Mouse (Mus musculus) lung, postnatal 0 days (tissue): ENCODE data around the gene Lnx2. TPM values are rescaled to one million over a fixed set of nuclear protein-coding genes. Genes with fewer than 3 reads are reported as not detected.

Experiments used
- ATAC-seq: fragments of 200-750 bp; cut with Nextera tagmentation; 2 replicates; pipeline ENCODE4 v1.8.0; 2017; ENCODE audit warnings: moderate library complexity
- DNase-seq: peaks from one replicate; pipeline ENCODE4 v3.0.0-alpha.2; 2016; ENCODE audit warnings: low spot score
- H3K27ac ChIP-seq: fragments of 300-500 bp; sonication (generic); 2 replicates; pipeline ENCODE4 v1.5.1; 2014; ENCODE audit warnings: antibody characterized with exemption, mild to moderate bottlenecking, low read length, mixed read lengths
- H3K27me3 ChIP-seq: fragments of 300-500 bp; sonication (generic); replicated peaks from 2 replicates; pipeline ENCODE4 v1.6.1; 2014; ENCODE audit warnings: low read length, mixed read lengths; ENCODE audit not compliant: insufficient read depth
- H3K36me3 ChIP-seq: fragments of 300-500 bp; sonication (generic); 2 replicates; pipeline ENCODE4 v1.6.1; 2014; ENCODE audit warnings: low read length, mixed read lengths; ENCODE audit not compliant: insufficient read depth
- H3K4me1 ChIP-seq: fragments of 300-500 bp; sonication (generic); 2 replicates; pipeline ENCODE4 v1.6.1; 2014; ENCODE audit warnings: antibody characterized with exemption, low read depth, low read length, mixed read lengths; ENCODE audit not compliant: insufficient read depth
- H3K4me2 ChIP-seq: fragments of 300-500 bp; sonication (generic); replicated peaks from 2 replicates; pipeline ENCODE4 v1.6.1; 2014; ENCODE audit warnings: low read depth, mild to moderate bottlenecking, low read length, moderate library complexity, mixed read lengths
- H3K4me3 ChIP-seq: fragments of 300-500 bp; sonication (generic); 2 replicates; pipeline ENCODE4 v1.5.1; 2014; ENCODE audit warnings: low read depth, low read length
- H3K9ac ChIP-seq: fragments of 300-500 bp; sonication (generic); replicated peaks from 2 replicates; pipeline ENCODE4 v1.6.1; 2014; ENCODE audit warnings: low read depth, mild to moderate bottlenecking
- H3K9me3 ChIP-seq: fragments of 300-500 bp; sonication (generic); 2 replicates; pipeline ENCODE4 v1.6.1; 2016; ENCODE audit warnings: low read length, mixed read lengths
- CTCF ChIP-seq: IDR thresholded peaks from 2 replicates; pipeline ENCODE4 v1.5.1; 2016; ENCODE audit warnings: antibody characterized with exemption, mild to moderate bottlenecking
- EP300 ChIP-seq: IDR thresholded peaks from 2 replicates; pipeline ENCODE4 v1.6.1; 2016; ENCODE audit warnings: antibody characterized with exemption, mild to moderate bottlenecking, control low read depth
- WGBS: fragments of 180-500 bp; shearing (Covaris S2); extraction: QIAGEN DNeasy Blood & Tissue Kit; methylation state at CpG from one replicate; pipeline ENCODE4 v1.1.7; 2014; 5-methylcytosine and 5-hydroxymethylcytosine counted together
- polyA plus RNA-seq: library from polyadenylated mRNA; unstranded; fragments of >200 nt; fragmentation: Nextera tagmentation; extraction: Ambion mirVana; gene quantifications from 2 replicates; pipeline ENCODE4 v1.2.1, GENCODE M21; 2015

Gene Lnx2
- polyA plus RNA-seq, 1 experiment from 2014 or later: 14.5 TPM

DNA sequence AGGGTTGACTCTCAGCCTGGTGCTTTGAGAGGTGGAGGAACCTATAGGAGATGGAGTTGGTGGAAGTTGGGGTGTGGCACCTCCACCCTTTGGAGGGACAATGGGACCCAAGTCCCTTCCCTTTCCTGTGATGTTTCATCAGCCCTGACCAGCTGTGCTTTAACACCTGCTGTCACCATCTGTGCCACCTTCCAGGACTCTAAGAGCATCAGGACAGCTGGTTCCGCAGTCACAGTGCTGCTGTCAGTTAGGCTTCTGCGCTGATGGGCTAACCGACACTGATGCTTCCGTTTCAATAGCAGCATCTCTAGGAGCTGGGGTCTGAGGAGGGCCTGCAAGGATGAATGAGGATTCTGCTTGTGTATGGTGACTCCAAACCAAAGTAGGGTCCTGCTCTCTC, 20.2 kb upstream of the Lnx2 start:
- H3K4me3 ChIP-seq: no peak overlapping the region
- 89% methylated on average over 4 of the region's 4 CpGs for WGBS
- H3K27me3 ChIP-seq: no peaks in the 10 kb centered on the region
- H3K36me3 ChIP-seq: no peaks in the 10 kb centered on the region
- H3K9ac ChIP-seq: no peak overlapping the region
- no peak overlapping the region for H3K4me2 ChIP-seq
- H3K4me1 ChIP-seq: no peaks in the 10 kb centered on the region
- no peak for DNase-seq
- H3K27ac ChIP-seq: no peak overlapping the region
- H3K9me3 ChIP-seq: no peaks in the 10 kb centered on the region
- TF ChIP-seq CTCF (no peak), EP300 (no peak)
- ATAC-seq: no peak

DNA sequence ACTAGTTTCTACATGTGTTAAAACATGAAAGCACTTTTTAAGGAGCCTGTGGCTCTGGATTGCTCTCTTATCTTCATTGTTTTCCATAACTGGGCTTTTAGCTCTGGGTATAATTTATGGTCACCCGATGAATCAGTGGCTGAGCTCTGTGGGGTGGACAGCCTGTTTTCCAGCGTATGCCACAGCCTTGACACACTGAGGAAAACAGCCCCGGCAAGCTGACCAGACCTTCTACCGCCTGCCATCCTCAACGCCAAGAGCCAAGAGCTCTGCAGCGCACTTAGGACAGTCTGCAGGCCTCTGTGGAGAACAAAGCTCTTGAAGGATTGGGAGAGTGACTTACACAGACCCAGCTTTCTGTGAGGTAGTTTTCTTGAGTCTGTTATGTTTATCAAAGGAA, 17.9 kb upstream of the Lnx2 start:
- Histone ChIP-seq H3K4me1 (peaks cover 6% of the 10 kb centered on the region; the same call in 1 of the 2 replicates), H3K4me3 (no peak overlapping the region), H3K27me3 (no peaks in the 10 kb centered on the region), H3K27ac (no peak overlapping the region), H3K9ac (no peak overlapping the region), H3K4me2 (no peak overlapping the region), H3K36me3 (no peaks in the 10 kb centered on the region), H3K9me3 (no peaks in the 10 kb centered on the region)
- TF ChIP-seq EP300 (no peak), CTCF (no peak)
- ATAC-seq: no peak
- DNase-seq: no peak
- WGBS: 68% methylated on average over 6 of the region's 6 CpGs

- no peaks in the 10 kb centered on the region for H3K27me3 ChIP-seq
- TF ChIP-seq CTCF (no peak), EP300 (no peak)
- WGBS: 93% methylated on average over 7 of the region's 7 CpGs
- H3K36me3 ChIP-seq: no peaks in the 10 kb centered on the region
- no peak overlapping the region for H3K27ac ChIP-seq
- H3K4me2 ChIP-seq: no peak overlapping the region
- H3K4me1 ChIP-seq: peaks cover 6% of the 10 kb centered on the region; the same call in 1 of the 2 replicates
- DNase-seq: no peak
- H3K9me3 ChIP-seq: no peaks in the 10 kb centered on the region
- ATAC-seq: no peak
- H3K9ac ChIP-seq: no peak overlapping the region
- H3K4me3 ChIP-seq: no peak overlapping the region
Observed at GRCm38 (mm10) chr5:147092448-147092847, 16.1 kb upstream of the Lnx2 start.

DNA sequence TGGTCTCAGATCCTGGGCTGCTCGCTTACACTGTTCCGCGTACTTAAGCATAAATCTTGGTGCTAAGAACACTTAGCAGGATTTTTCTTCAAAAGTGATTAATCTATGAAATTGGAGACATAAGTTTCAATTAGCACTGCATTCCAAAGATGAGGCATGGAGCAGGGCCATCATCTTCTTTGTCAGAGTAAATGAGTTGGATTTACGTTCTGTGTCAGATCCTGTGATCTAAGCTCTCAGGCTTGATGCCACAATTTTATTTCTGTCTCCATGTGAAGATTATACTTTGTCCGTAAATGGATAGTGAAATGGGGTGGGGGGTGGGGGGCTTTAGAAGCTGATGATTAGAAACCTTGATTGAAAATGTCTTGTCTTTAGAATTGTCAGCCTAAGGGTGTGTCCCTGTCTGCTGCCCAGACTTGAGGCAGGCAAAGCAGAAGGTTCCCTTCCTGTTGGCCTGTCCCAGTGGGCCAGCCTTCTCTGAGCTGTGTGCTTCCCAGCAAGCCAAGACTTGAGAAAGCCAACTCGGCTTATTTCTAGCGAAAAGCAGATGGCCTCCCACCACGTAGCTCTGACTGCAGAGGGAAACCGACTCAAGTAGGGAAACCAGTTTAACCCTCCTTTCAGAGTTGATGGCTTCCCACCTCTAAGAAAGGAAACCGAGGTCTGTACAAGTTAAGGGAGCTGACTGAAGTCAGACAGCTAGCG, 14.0 kb upstream of the Lnx2 start:
- Histone ChIP-seq H3K4me1 (peaks cover 6% of the 10 kb centered on the region; the same call in 1 of the 2 replicates), H3K27ac (no peak overlapping the region), H3K4me3 (no peak overlapping the region), H3K27me3 (no peaks in the 10 kb centered on the region), H3K9ac (no peak overlapping the region), H3K36me3 (no peaks in the 10 kb centered on the region), H3K4me2 (no peak overlapping the region), H3K9me3 (no peaks in the 10 kb centered on the region)
- ATAC-seq (no peak), DNase-seq (no peak)
- 83% methylated on average over 11 of the region's 11 CpGs for WGBS
- TF ChIP-seq EP300: no peak
- TF ChIP-seq CTCF: no peak

DNA sequence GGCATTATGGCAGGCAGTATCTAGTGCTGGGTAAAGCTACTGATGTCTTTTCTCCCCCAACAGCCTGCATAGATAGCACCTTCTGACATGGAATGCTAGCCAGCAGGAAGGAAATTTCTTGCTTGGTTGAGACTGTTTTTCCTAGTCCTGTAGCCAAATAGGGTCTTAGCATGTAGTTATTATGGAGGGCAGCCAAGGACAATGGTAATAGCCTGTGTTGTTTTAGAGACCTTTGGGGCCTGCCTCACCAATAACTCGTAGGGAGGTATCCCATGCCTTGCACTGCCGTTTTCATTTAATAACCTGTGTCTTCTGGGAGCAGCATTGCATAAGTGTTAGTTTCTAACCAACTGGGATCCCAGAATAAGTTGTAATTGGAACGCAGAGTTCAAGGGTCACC, 13.4 kb upstream of the Lnx2 start:
- no peak overlapping the region for H3K4me2 ChIP-seq
- no peaks in the 10 kb centered on the region for H3K9me3 ChIP-seq
- H3K4me1 ChIP-seq: peaks cover 6% of the 10 kb centered on the region; the same call in 1 of the 2 replicates
- ATAC-seq (no peak), DNase-seq (no peak)
- no peak overlapping the region for H3K9ac ChIP-seq
- TF ChIP-seq CTCF: no peak
- TF ChIP-seq EP300: no peak
- WGBS: 78% methylated on average over 3 of the region's 3 CpGs
- no peaks in the 10 kb centered on the region for H3K27me3 ChIP-seq
- H3K27ac ChIP-seq: no peak overlapping the region
- H3K36me3 ChIP-seq: no peaks in the 10 kb centered on the region
- H3K4me3 ChIP-seq: no peak overlapping the region

- ATAC-seq: no peak
- Histone ChIP-seq H3K4me2 (no peak overlapping the region), H3K9me3 (no peaks in the 10 kb centered on the region), H3K27ac (no peak overlapping the region), H3K27me3 (no peaks in the 10 kb centered on the region), H3K4me1 (peaks cover 6% of the 10 kb centered on the region; the same call in 1 of the 2 replicates), H3K36me3 (0 out of 2 replicates have a peak, but pooled peaks cover 3% of the 10 kb centered on the region), H3K4me3 (no peak overlapping the region), H3K9ac (no peak overlapping the region)
- WGBS: 89% methylated on average over 4 of the region's 4 CpGs
- DNase-seq: no peak
- TF ChIP-seq CTCF: no peak
- no peak for TF ChIP-seq EP300
Observed at GRCm38 (mm10) chr5:147086816-147087215, 10.4 kb upstream of the Lnx2 start.
